Mouse (Mus musculus) heart, embryonic 16.5 days (tissue): ENCODE data around the gene Adat1. TPM values are rescaled to one million over a fixed set of nuclear protein-coding genes. Genes with fewer than 3 reads are reported as not detected.
"Not testable (repeated sequence)": the region's sequence is repeated elsewhere in the genome, so short reads cannot be mapped to it uniquely, and the experiment has no call there.

Experiments
- ATAC-seq: fragments of 200-750 bp; cut with Nextera tagmentation; replicated peaks from 2 replicates; pipeline ENCODE4 v1.8.0; 2017; ENCODE audit warnings: moderate number of reproducible peaks; ENCODE audit not compliant: insufficient read depth, low FRiP score; ENCODE audit errors: extremely low read depth
- H3K27ac ChIP-seq: fragments of 300-500 bp; sonication (generic); 2 replicates; pipeline ENCODE4 v1.5.1; 2014; ENCODE audit warnings: mild to moderate bottlenecking, low read length, control low read depth, moderate library complexity
- H3K27me3 ChIP-seq: fragments of 300-500 bp; sonication (generic); 2 replicates; pipeline ENCODE4 v1.6.1; 2014; ENCODE audit warnings: low read length, mixed read lengths; ENCODE audit not compliant: control insufficient read depth, insufficient read depth
- H3K36me3 ChIP-seq: fragments of 300-500 bp; sonication (generic); 2 replicates; pipeline ENCODE4 v1.6.1; 2014; ENCODE audit not compliant: control insufficient read depth, insufficient read depth
- H3K4me1 ChIP-seq: fragments of 300-500 bp; sonication (generic); 2 replicates; pipeline ENCODE4 v1.6.1; 2014; ENCODE audit warnings: low read length, mixed read lengths; ENCODE audit not compliant: control insufficient read depth, insufficient read depth
- H3K4me2 ChIP-seq: fragments of 300-500 bp; sonication (generic); 2 replicates; pipeline ENCODE4 v1.6.1; 2014; ENCODE audit warnings: low read depth, mild to moderate bottlenecking, control low read depth, low read length
- H3K4me3 ChIP-seq: fragments of 300-500 bp; sonication (generic); 2 replicates; pipeline ENCODE4 v1.5.1; 2014; ENCODE audit warnings: mild to moderate bottlenecking, control low read depth, low read length
- H3K9ac ChIP-seq: fragments of 300-500 bp; sonication (generic); 2 replicates; pipeline ENCODE4 v1.6.1; 2014; ENCODE audit warnings: low read length, control low read depth
- H3K9me3 ChIP-seq: fragments of 300-500 bp; sonication (generic); replicated peaks from 2 replicates; pipeline ENCODE4 v1.6.1; 2016; ENCODE audit warnings: low read length; ENCODE audit not compliant: control insufficient read depth
- WGBS: fragments of 180-500 bp; shearing (Covaris S2); extraction: QIAGEN DNeasy Blood & Tissue Kit; methylation state at CpG from one replicate; pipeline ENCODE4 v1.1.7; 2014; 5-methylcytosine and 5-hydroxymethylcytosine counted together
- polyA plus RNA-seq: library from polyadenylated mRNA; unstranded; fragments of >200 nt; fragmentation: Nextera tagmentation; extraction: Ambion mirVana; gene quantifications from 2 replicates; pipeline ENCODE4 v1.2.1, GENCODE M21; 2015

Gene Adat1
- polyA plus RNA-seq, 1 experiment from 2014 or later: 5.6 TPM

DNA sequence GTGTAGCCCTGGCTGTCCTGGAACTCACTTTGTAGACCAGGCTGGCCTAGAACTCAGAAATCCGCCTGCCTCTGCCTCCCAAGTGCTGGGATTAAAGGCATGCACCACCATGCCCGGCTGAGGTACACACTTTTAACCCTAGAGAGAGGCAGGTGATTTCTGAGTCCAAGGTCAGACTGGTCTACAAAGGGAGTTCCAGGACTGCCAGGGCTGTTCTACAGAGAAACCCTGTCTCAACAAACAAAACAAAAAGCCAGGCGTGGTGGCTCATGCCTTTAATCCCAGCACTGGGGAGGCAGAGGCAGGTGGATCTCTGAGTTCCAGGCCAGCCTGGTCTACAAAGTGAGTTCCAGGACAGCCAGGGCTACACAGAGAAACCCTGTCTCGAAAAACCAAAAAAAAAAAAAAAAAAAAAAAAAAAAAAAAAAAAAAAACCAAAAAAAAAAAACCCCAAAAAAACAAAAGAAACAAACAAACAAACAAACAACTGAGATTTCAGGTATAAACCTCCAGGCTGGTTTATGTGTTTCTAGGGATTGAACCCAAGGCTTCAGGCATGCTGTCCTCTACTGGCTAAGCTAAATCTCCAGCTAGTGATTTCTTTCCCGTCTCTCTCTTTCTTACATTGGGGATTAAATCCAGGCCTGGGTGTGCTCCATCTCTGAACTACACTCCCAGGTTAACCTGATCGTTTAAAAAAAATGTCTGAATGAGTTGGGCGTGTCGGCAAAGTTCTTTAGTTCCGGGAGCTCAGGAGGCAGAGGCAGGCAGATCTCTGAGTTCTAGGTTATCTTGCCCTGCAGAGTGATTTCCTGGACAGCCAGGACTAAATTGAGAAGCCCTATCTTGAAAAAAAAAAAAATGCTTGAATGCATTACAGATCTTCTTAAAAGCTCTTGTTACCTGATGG lies 53.8 kb downstream of the Adat1 start:
- H3K9ac ChIP-seq, H3K27ac ChIP-seq, H3K4me3 ChIP-seq, H3K36me3 ChIP-seq, ATAC-seq, H3K4me2 ChIP-seq, H3K9me3 ChIP-seq, H3K27me3 ChIP-seq: not testable (repeated sequence)
- 87% methylated on average over 8 of the region's 9 CpGs for WGBS
- peaks cover 14% of the 10 kb centered on the region for H3K4me1 ChIP-seq

- no peak for ATAC-seq
- peaks cover 14% of the 10 kb centered on the region for H3K4me1 ChIP-seq
- no peaks in the 10 kb centered on the region; the same call in 1 of the 2 replicates for H3K36me3 ChIP-seq
- no peaks in the 10 kb centered on the region for H3K27me3 ChIP-seq
- no peaks in the 10 kb centered on the region for H3K9me3 ChIP-seq
- H3K4me3 ChIP-seq: no peak overlapping the region
- H3K4me2 ChIP-seq: no peak overlapping the region
- no peak overlapping the region for H3K9ac ChIP-seq
- H3K27ac ChIP-seq: no peak overlapping the region
- 73% methylated on average over 3 of the region's 3 CpGs for WGBS
These were observed 54.9 kb downstream of the Adat1 start for GRCm38 (mm10) chr8:111937184-111937583.

DNA sequence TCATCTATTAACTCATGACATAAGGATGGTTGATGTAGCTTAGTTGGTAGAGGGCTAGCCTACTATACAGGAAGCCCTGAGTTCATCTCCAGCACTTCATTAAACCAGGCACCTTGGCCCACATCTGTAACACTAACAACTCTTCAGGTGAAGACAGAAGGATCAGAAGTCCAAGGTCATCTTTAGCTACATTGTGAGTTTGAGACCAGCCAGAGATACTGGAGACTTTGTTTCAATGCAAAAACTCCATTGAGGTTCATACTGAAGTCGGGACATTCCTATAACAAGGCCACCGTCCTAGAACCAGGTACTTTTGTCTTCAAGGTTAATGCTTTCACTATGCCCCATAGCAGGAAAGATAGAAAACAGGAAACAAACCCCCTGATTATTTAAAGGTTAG lies 57.9 kb downstream of the Adat1 start:
- no peak overlapping the region for H3K4me2 ChIP-seq
- no peak for ATAC-seq
- H3K27me3 ChIP-seq: no peaks in the 10 kb centered on the region
- no peak overlapping the region for H3K4me3 ChIP-seq
- no peak overlapping the region for H3K27ac ChIP-seq
- no peaks in the 10 kb centered on the region; the same call in 1 of the 2 replicates for H3K4me1 ChIP-seq
- H3K9ac ChIP-seq: no peak overlapping the region
- 86% methylated on average over 2 of the region's 2 CpGs for WGBS
- H3K9me3 ChIP-seq: no peaks in the 10 kb centered on the region
- H3K36me3 ChIP-seq: no peaks in the 10 kb centered on the region

GRCm38 (mm10) chr8:111933348-111934076 lies 58.6 kb downstream of the Adat1 start, which contains the start of gene Tmem231:
Gene Tmem231 (minus strand): TSS chr8:111933881.
- no peaks in the 10 kb centered on the region; the same call in 1 of the 2 replicates for H3K4me1 ChIP-seq
- H3K27ac ChIP-seq: no peak within 1 kb of the TSS
- peak within 1 kb of the TSS; percentile 65 for H3K4me3 ChIP-seq

GRCm38 (mm10) chr8:111932580-111933336 lies 59.3 kb downstream of the Adat1 start:
- peak overlapping the region; percentile 82 for H3K4me2 ChIP-seq
- H3K27ac ChIP-seq: no peak overlapping the region
- ATAC-seq: no peak
- no peaks in the 10 kb centered on the region; the same call in 1 of the 2 replicates for H3K4me1 ChIP-seq
- peak overlapping the region; percentile 65 for H3K4me3 ChIP-seq
- no peaks in the 10 kb centered on the region for H3K27me3 ChIP-seq
- H3K9me3 ChIP-seq: no peaks in the 10 kb centered on the region
- WGBS: 34% methylated on average over 19 of the region's 19 CpGs
- peak overlapping the region; percentile 72; the same call in 1 of the 2 replicates for H3K9ac ChIP-seq
- no peaks in the 10 kb centered on the region for H3K36me3 ChIP-seq

More at GRCm38 (mm10) chr8:111933348-111934076, 58.6 kb downstream of the Adat1 start, which contains the start of gene Tmem231:
- no peaks in the 10 kb centered on the region for H3K27me3 ChIP-seq
- under 1% methylated on average over 53 of the region's 53 CpGs for WGBS
- ATAC-seq: peak; percentile 100
- H3K9ac ChIP-seq: peak within 1 kb of the TSS; percentile 72
- H3K9me3 ChIP-seq: no peaks in the 10 kb centered on the region
- H3K36me3 ChIP-seq: no peaks in the 10 kb centered on the region
- H3K4me2 ChIP-seq: peak within 1 kb of the TSS; percentile 82

GRCm38 (mm10) chr8:111931721-111932120 lies 60.4 kb downstream of the Adat1 start:
- 81% methylated on average over 16 of the region's 16 CpGs for WGBS
- H3K27me3 ChIP-seq: no peaks in the 10 kb centered on the region

GRCm38 (mm10) chr8:111929648-111930344 lies 62.3 kb downstream of the Adat1 start:
- Histone ChIP-seq H3K27me3 (no peaks in the 10 kb centered on the region), H3K4me2 (no peak overlapping the region), H3K36me3 (no peaks in the 10 kb centered on the region), H3K4me3 (no peak overlapping the region), H3K9me3 (no peaks in the 10 kb centered on the region), H3K4me1 (peaks cover 2% of the 10 kb centered on the region; the same call in 1 of the 2 replicates), H3K9ac (no peak overlapping the region), H3K27ac (no peak overlapping the region)
- no peak for ATAC-seq
- 47% methylated on average over 8 of the region's 8 CpGs for WGBS

More at GRCm38 (mm10) chr8:111931721-111932120, 60.4 kb downstream of the Adat1 start:
- H3K4me1 ChIP-seq: no peaks in the 10 kb centered on the region; the same call in 1 of the 2 replicates
- H3K4me2 ChIP-seq: no peak overlapping the region
- no peak overlapping the region for H3K9ac ChIP-seq
- no peaks in the 10 kb centered on the region for H3K9me3 ChIP-seq
- no peaks in the 10 kb centered on the region for H3K36me3 ChIP-seq
- H3K4me3 ChIP-seq: no peak overlapping the region
- ATAC-seq: no peak
- no peak overlapping the region for H3K27ac ChIP-seq

- no peak for ATAC-seq
These were observed 67.1 kb downstream of the Adat1 start for GRCm38 (mm10) chr8:111924976-111925375.

More at GRCm38 (mm10) chr8:111924976-111925375, 67.1 kb downstream of the Adat1 start:
- Histone ChIP-seq H3K9ac (no peak overlapping the region), H3K4me3 (no peak overlapping the region), H3K36me3 (no peaks in the 10 kb centered on the region), H3K9me3 (no peaks in the 10 kb centered on the region), H3K4me2 (no peak overlapping the region), H3K27me3 (no peaks in the 10 kb centered on the region), H3K27ac (no peak overlapping the region), H3K4me1 (0 out of 2 replicates have a peak, but pooled peaks cover 2% of the 10 kb centered on the region)
- WGBS: 40% methylated on average over 7 of the region's 7 CpGs
